Mouse (Mus musculus): ENCODE data around the gene Plxna4. TPM values are rescaled to one million over a fixed set of nuclear protein-coding genes. Genes with fewer than 3 reads are reported as not detected.

The Plxna4 gene
- polyA plus RNA-seq, 1 experiment from 2014 or later = 5.6 TPM

- Histone ChIP-seq H3K9ac (replicated peaks) (no peak overlapping the region), H3K9me3 (no peaks in the 10 kb centered on the region), H3K27me3 (no peaks in the 10 kb centered on the region), H3K4me3 (no peak overlapping the region), H3K36me3 (no peaks in the 10 kb centered on the region), H3K4me2 (replicated peaks) (no peak overlapping the region), H3K27ac (replicated peaks) (no peak overlapping the region), H3K4me1 (no peaks in the 10 kb centered on the region)
- no peak for ATAC-seq (ENCODE audit: low FRiP score, low read depth)
- WGBS = 55% methylated on average over 1 of the region's 1 CpGs
Measured at GRCm38 (mm10) chr6:32120931-32121330, 467.1 kb downstream of the Plxna4 start.

GRCm38 (mm10) chr6:32109207-32109606, 478.8 kb downstream of the Plxna4 start:
- 47% methylated on average over 2 of the region's 2 CpGs for WGBS
- Histone ChIP-seq H3K27ac (replicated peaks) (no peak overlapping the region), H3K4me3 (no peak overlapping the region), H3K27me3 (no peaks in the 10 kb centered on the region), H3K4me1 (0 out of 2 replicates have a peak, but pooled peaks cover 2% of the 10 kb centered on the region), H3K36me3 (no peaks in the 10 kb centered on the region), H3K4me2 (replicated peaks) (no peak overlapping the region), H3K9me3 (no peaks in the 10 kb centered on the region), H3K9ac (replicated peaks) (no peak overlapping the region)
- no peak for ATAC-seq (ENCODE audit: low FRiP score, low read depth)

- no peak overlapping the region for H3K9ac ChIP-seq (replicated peaks)
- 69% methylated on average over 9 of the region's 9 CpGs for WGBS
- no peak for ATAC-seq (ENCODE audit: low FRiP score, low read depth)
- H3K4me2 ChIP-seq (replicated peaks) = no peak overlapping the region
- no peaks in the 10 kb centered on the region for H3K4me1 ChIP-seq
- H3K9me3 ChIP-seq = no peaks in the 10 kb centered on the region
- H3K4me3 ChIP-seq = no peak overlapping the region
- no peak overlapping the region for H3K27ac ChIP-seq (replicated peaks)
- H3K36me3 ChIP-seq = no peaks in the 10 kb centered on the region
- H3K27me3 ChIP-seq = no peaks in the 10 kb centered on the region
Measured at GRCm38 (mm10) chr6:32105547-32106275, 482.3 kb downstream of the Plxna4 start.
